Mouse (Mus musculus) kidney, embryonic 15.5 days (tissue): Measurements from ENCODE around the gene Zbp1. TPM values are rescaled to one million over a fixed set of nuclear protein-coding genes. Genes with fewer than 3 reads are reported as not detected.

ENCODE experiments used
- ATAC-seq: fragments of 200-750 bp; cut with Nextera tagmentation; replicated peaks from 2 replicates; pipeline ENCODE4 v1.8.0; 2017; ENCODE audit warnings: moderate TSS enrichment; ENCODE audit not compliant: low FRiP score
- H3K27ac ChIP-seq: fragments of 300-500 bp; sonication (generic); 2 replicates; pipeline ENCODE4 v1.5.1; 2015; ENCODE audit warnings: mild to moderate bottlenecking, inconsistent platforms
- H3K27me3 ChIP-seq: fragments of 300-500 bp; sonication (generic); 2 replicates; pipeline ENCODE4 v1.6.1; 2015; ENCODE audit warnings: inconsistent platforms
- H3K36me3 ChIP-seq: fragments of 300-500 bp; sonication (generic); 2 replicates; pipeline ENCODE4 v1.6.1; 2015; ENCODE audit warnings: inconsistent platforms
- H3K4me1 ChIP-seq: fragments of 300-500 bp; sonication (generic); 2 replicates; pipeline ENCODE4 v1.6.1; 2015; ENCODE audit warnings: inconsistent platforms
- H3K4me2 ChIP-seq: fragments of 300-500 bp; sonication (generic); 2 replicates; pipeline ENCODE4 v1.6.1; 2015; ENCODE audit warnings: moderate library complexity, mild to moderate bottlenecking, inconsistent platforms
- H3K4me3 ChIP-seq: fragments of 300-500 bp; sonication (generic); replicated peaks from 2 replicates; pipeline ENCODE4 v1.5.1; 2015; ENCODE audit warnings: mild to moderate bottlenecking, inconsistent platforms
- H3K9ac ChIP-seq: fragments of 300-500 bp; sonication (generic); 2 replicates; pipeline ENCODE4 v1.6.1; 2015; ENCODE audit warnings: mild to moderate bottlenecking, inconsistent platforms
- H3K9me3 ChIP-seq: fragments of 300-500 bp; sonication (generic); replicated peaks from 2 replicates; pipeline ENCODE4 v1.6.1; 2016; ENCODE audit warnings: inconsistent platforms
- WGBS: fragments of 180-500 bp; shearing (Covaris S2); methylation state at CpG from one replicate; pipeline ENCODE4 v1.1.7; 2015; ENCODE audit warnings: mixed read lengths; 5-methylcytosine and 5-hydroxymethylcytosine counted together
- polyA plus RNA-seq: library from polyadenylated mRNA; unstranded; fragments of >200 nt; fragmentation: Nextera tagmentation; extraction: Ambion mirVana; gene quantifications from 2 replicates; pipeline ENCODE4 v1.2.1, GENCODE M21; 2015

Gene Zbp1
- polyA plus RNA-seq, 1 experiment from 2014 or later, result 0.64 TPM

DNA sequence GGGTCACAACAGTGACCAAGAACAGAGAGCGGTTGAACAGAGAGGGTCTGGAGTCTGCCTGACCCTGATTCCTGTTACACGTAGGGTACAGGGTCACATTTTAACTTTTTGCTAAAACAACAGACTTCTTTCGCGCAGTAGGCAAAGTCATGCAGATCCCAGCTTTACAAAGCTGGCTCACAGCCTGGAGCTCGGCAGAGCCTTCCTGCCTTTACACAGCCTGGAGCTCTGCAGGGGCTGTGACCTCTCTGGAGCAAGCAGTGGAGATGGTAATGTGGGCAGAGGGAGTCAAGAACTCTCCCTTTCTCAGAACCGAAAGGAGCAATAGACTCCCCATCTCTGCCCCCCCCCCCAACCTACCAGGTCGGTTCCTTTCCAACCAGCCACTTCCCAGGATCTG is 6.1 kb upstream of the Zbp1 start:
- Histone ChIP-seq H3K27me3 (no peaks in the 10 kb centered on the region), H3K36me3 (peaks cover 25% of the 10 kb centered on the region), H3K4me2 (no peak overlapping the region), H3K4me3 (no peak overlapping the region), H3K9me3 (no peaks in the 10 kb centered on the region), H3K4me1 (peaks cover 20% of the 10 kb centered on the region), H3K27ac (no peak overlapping the region), H3K9ac (no peak overlapping the region)
- no peak for ATAC-seq
- 53% methylated on average over 7 of the region's 7 CpGs for WGBS

DNA sequence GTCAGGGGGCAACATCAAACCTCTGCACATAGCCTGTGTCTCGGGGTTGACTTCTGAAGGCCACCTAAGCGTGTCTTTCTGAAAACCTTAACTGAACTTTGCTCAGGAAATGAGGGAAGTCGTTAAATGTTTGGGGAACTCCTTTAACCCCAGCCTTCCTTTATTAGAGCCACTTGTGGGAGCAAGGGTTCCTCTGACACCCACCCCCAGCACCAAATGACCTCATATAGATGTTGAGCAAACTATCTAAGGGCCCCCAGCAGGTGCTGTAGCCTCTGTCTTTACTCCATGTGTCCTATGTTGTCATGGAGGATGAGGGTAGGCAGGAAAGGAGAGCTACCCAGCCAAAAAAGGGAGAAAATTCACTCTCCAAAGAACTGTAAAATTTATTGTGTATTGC is 5.4 kb upstream of the Zbp1 start:
- Histone ChIP-seq H3K27ac (no peak overlapping the region), H3K9me3 (no peaks in the 10 kb centered on the region), H3K4me2 (no peak overlapping the region), H3K36me3 (peaks cover 23% of the 10 kb centered on the region), H3K27me3 (no peaks in the 10 kb centered on the region), H3K4me1 (peaks cover 22% of the 10 kb centered on the region), H3K4me3 (no peak overlapping the region), H3K9ac (no peak overlapping the region)
- ATAC-seq, result no peak
- 37% methylated on average over 3 of the region's 3 CpGs for WGBS

DNA sequence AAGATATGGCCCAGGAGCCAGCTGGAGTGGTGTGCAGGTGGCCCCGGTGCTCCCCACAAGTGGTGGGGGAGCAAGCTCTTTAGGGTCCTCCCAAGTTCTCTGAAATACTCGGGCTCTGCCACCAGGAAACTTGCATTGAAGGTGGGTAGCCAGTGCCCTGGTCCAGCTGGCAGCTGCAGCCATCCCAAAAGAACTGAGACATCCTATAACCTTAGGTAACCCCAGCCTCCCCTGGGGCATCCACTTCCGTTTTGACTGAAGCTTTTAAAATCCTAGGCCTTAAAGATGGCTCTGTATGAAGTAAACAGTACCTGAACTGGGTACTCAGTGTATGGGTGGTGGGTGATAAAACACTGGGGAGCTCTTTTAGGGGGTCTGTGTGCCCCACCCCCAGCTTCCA is 4.8 kb upstream of the Zbp1 start:
- ATAC-seq, result no peak
- no peaks in the 10 kb centered on the region for H3K27me3 ChIP-seq
- WGBS, result 47% methylated on average over 3 of the region's 3 CpGs

DNA sequence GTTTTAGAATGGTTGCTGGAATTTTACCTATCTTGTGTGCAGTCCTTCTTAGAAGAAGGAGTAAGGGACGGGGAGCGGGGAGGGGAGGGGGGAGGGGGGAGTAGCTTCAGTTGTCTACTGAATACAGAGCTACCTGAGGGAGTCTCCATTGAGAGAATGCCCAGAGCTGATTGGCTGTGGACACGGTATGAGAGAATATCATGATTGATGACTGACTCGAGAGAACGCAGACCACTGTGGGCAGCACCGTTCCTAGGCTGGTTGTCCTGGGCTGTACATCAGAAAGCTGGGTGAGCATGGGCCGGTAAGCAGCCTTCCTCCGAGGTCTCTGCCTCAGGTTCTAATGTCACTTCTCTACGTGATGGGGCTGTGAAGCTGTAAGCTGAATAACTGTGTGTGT is 2.0 kb upstream of the Zbp1 start:
- ATAC-seq, result no peak
- Histone ChIP-seq H3K9ac (no peak overlapping the region), H3K9me3 (no peaks in the 10 kb centered on the region), H3K4me1 (peaks cover 24% of the 10 kb centered on the region), H3K27ac (no peak overlapping the region), H3K4me3 (no peak overlapping the region), H3K36me3 (no peaks in the 10 kb centered on the region), H3K4me2 (no peak overlapping the region), H3K27me3 (peaks cover 10% of the 10 kb centered on the region; the same call in 1 of the 2 replicates)
- WGBS, result 88% methylated on average over 9 of the region's 9 CpGs

More for the DNA sequence above, 4.8 kb upstream of the Zbp1 start:
- Histone ChIP-seq H3K9ac (no peak overlapping the region), H3K4me3 (no peak overlapping the region), H3K4me1 (peaks cover 24% of the 10 kb centered on the region), H3K4me2 (no peak overlapping the region), H3K27ac (no peak overlapping the region), H3K36me3 (peaks cover 17% of the 10 kb centered on the region), H3K9me3 (no peaks in the 10 kb centered on the region)

DNA sequence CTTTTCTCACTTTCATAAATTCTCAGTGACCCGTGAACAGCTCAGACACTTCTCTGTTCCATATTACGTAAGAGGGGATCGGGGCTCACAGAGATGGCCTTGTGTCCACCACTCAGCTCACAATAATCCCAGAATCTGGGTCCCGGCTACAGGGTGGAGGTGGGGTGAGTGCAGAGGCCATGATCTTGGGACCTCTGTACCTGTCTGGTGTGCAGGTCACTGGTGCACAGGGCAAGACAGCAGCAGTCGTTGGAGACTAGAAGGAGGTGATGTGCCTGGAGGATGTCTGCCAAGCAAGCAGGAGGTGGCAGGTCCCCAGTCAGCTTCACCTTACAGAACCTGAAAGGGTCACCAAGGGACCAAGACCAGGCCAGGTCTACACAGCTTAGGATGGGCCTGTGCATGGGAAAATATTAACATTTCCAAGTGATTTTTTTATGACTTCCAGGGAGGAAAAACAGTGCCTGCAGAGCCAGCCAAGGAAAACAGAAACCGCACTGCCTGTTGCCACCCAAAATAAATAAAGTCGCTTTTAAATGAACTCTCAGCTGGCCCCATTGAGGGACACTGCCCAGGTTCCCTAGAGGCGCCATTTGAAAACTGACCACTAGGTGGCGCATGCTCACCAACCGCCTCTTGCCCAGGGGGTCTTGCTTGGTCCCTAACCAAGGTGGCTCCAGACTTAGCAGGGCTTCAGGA is 682 bp upstream of the Zbp1 start:
- Histone ChIP-seq H3K27ac (no peak overlapping the region), H3K9ac (no peak overlapping the region), H3K4me3 (no peak overlapping the region), H3K9me3 (no peaks in the 10 kb centered on the region), H3K4me2 (no peak overlapping the region), H3K36me3 (no peaks in the 10 kb centered on the region), H3K27me3 (peaks cover 10% of the 10 kb centered on the region; the same call in 1 of the 2 replicates), H3K4me1 (peaks cover 17% of the 10 kb centered on the region)
- peak; percentile 75 for ATAC-seq
- 36% methylated on average over 10 of the region's 10 CpGs for WGBS

DNA sequence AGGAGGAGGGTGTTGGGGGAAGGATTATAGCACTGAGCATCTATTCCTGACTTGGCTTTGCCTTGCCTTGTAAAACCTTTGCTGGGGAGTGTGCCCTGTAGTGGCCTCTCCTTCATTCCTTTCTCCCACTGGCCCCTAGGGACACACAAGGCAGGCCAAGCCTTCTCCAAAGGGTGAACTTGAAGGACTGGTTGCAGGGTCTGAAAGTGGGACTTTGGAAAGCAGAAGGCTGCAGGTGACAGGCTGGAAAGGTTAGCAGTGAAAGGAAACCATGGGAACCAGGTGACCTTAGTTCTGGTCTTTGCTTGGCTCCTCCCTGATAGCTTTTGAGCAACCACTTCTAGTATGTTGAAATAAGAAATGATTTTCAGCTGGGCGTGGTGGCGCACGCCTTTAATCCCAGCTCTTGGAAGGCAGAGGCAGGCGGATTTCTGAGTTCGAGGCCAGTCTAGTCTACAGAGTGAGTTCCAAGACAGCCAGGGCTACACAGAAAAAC is 912 bp downstream of the Zbp1 start:
- peaks cover 10% of the 10 kb centered on the region; the same call in 1 of the 2 replicates for H3K27me3 ChIP-seq
- ATAC-seq, result no peak

DNA sequence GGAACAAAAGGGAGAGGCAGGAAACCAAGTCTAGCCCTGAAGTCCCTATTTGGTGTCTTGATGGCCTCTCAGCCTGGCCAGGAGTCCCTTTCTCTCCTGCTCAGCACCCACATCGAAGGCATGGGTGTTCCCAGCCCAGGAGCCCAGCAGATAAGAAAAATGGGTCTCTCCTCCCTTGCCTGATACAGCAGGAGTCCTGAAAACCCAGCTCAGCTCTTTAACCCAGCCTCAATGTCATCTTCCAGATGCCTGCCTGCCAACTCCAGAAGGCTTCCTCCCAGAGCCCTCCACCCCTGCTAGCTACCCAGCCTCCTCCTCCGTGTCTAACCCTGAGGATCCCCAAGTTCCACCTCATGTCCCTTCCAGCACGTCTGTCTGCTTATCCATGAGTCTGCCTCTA is 1.5 kb downstream of the Zbp1 start:
- WGBS, result 80% methylated on average over 3 of the region's 3 CpGs
- H3K9ac ChIP-seq, result no peak overlapping the region
- ATAC-seq, result no peak

More for the DNA sequence above, 912 bp downstream of the Zbp1 start:
- Histone ChIP-seq H3K4me2 (no peak overlapping the region), H3K36me3 (no peaks in the 10 kb centered on the region), H3K9ac (no peak overlapping the region), H3K9me3 (no peaks in the 10 kb centered on the region), H3K4me3 (no peak overlapping the region), H3K27ac (no peak overlapping the region), H3K4me1 (peaks cover 8% of the 10 kb centered on the region; the same call in 1 of the 2 replicates)
- 94% methylated on average over 5 of the region's 5 CpGs for WGBS

DNA sequence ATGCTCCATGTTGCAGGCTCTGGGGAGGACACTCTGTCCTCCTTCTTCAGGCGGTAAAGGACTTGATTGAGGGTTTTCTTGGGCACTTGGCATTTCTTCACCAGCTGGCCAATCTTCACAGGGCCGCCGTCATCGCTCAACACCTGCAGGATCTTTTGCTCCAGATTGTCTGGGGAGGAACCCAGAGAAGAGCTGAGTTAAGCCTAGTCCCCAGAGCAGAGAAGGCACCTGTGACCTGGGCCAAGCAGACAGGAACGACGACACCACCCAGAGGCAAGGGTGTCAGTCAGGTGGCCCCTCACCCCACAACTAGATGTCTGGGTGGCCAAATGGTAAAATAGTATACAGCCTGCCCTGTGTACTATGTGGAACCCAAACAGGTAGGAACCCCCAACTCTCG is 1.9 kb downstream of the Zbp1 start:
- H3K27ac ChIP-seq, result no peak overlapping the region
- no peak overlapping the region for H3K9ac ChIP-seq
- WGBS, result 89% methylated on average over 7 of the region's 7 CpGs
- no peaks in the 10 kb centered on the region for H3K36me3 ChIP-seq
- no peak overlapping the region for H3K4me3 ChIP-seq
- no peak overlapping the region for H3K4me2 ChIP-seq
- ATAC-seq, result no peak
- peaks cover 13% of the 10 kb centered on the region; the same call in 1 of the 2 replicates for H3K27me3 ChIP-seq
- H3K9me3 ChIP-seq, result no peaks in the 10 kb centered on the region
- peaks cover 8% of the 10 kb centered on the region; the same call in 1 of the 2 replicates for H3K4me1 ChIP-seq

More for the DNA sequence above, 1.5 kb downstream of the Zbp1 start:
- no peak overlapping the region for H3K4me2 ChIP-seq
- H3K9me3 ChIP-seq, result no peaks in the 10 kb centered on the region
- H3K27ac ChIP-seq, result no peak overlapping the region
- H3K36me3 ChIP-seq, result no peaks in the 10 kb centered on the region
- peaks cover 12% of the 10 kb centered on the region; the same call in 1 of the 2 replicates for H3K27me3 ChIP-seq
- H3K4me3 ChIP-seq, result no peak overlapping the region
- H3K4me1 ChIP-seq, result peaks cover 8% of the 10 kb centered on the region; the same call in 1 of the 2 replicates

DNA sequence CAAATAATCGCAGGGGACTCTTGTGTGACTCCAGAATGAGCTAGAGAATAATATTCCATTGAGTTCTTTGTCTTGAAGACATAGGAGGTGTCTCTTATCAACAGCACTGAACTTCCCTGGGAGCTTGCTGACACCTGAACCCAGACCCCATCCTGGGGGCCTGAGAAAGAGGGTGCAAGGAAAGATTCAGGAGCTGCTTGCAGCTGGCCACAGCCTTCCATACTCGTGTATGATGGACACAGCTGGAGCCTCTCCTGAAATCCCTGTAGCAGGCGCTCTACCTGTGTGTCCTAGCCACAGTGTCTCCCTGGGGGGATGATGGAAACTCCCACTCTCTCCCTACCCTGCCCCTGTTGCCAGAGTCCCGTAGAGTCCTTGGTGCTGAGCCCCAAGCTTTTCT is 6.5 kb downstream of the Zbp1 start:
- Histone ChIP-seq H3K4me3 (no peak overlapping the region), H3K4me2 (no peak overlapping the region), H3K36me3 (no peaks in the 10 kb centered on the region), H3K4me1 (no peaks in the 10 kb centered on the region), H3K9me3 (no peaks in the 10 kb centered on the region), H3K27ac (no peak overlapping the region), H3K9ac (no peak overlapping the region), H3K27me3 (peaks cover 9% of the 10 kb centered on the region; the same call in 1 of the 2 replicates)
- no peak for ATAC-seq
- 76% methylated on average over 4 of the region's 4 CpGs for WGBS

DNA sequence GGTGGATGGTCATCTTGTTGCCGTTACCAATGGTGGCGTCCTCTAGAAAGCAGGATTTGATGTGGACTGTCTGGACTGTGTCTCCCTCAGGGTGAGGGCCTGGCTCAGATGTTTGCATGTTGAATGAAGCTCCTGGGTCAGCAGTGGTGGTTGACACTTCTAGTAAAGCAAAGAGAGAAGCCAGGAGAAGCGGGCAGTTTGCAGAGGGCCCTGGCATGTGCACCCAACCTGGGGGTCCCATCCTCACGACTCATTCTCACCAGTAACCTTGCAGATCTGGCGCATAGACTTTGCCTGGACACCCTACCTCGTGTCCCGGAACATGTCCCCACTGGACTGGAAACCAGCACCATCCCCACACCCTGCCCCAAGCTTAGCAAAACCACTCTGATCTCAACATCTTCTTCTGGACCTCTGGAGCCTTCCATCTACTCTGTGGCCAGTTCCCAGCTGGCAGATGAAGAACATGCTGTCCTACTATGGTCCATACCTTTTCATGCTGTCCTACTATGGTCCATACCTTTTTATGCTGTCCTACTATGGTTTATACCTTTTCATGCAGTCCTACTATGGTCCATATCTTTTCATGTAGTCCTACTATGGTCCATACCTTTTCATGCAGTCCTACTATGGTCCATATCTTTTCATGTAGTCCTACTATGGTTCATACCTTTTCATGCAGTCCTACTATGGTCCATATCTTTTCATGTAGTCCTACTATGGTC is 9.5 kb downstream of the Zbp1 start:
- no peaks in the 10 kb centered on the region for H3K36me3 ChIP-seq
- H3K4me2 ChIP-seq, result no peak overlapping the region
- 0 out of 2 replicates have a peak, but pooled peaks cover 3% of the 10 kb centered on the region for H3K27me3 ChIP-seq
- no peak for ATAC-seq
- H3K4me1 ChIP-seq, result no peaks in the 10 kb centered on the region
- no peak overlapping the region for H3K9ac ChIP-seq
- no peak overlapping the region for H3K27ac ChIP-seq
- no peak overlapping the region for H3K4me3 ChIP-seq
- 97% methylated on average over 7 of the region's 7 CpGs for WGBS
- no peaks in the 10 kb centered on the region for H3K9me3 ChIP-seq

DNA sequence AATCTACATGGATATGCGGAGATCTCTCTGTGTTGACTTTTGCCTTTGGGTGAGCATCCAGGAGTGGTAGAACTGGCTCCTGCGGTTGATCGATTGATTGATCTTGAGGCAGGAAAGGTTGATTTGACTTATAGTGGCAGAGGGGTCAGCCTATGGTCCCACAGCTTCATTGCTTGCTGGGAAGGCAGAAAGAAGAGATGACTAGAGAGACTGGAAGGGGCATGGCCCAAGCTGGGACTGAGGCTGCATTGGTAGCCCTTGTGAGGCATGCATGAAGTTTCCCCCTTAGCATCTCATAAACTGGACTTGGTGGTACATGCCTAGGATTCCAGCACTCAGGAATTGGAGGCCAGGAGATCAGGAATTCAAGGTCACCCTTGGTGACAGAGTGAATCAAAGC is 11.7 kb downstream of the Zbp1 start:
- no peak overlapping the region for H3K4me2 ChIP-seq
- no peaks in the 10 kb centered on the region for H3K27me3 ChIP-seq
- no peaks in the 10 kb centered on the region for H3K9me3 ChIP-seq
- H3K4me3 ChIP-seq, result no peak overlapping the region
- no peaks in the 10 kb centered on the region for H3K4me1 ChIP-seq
- H3K36me3 ChIP-seq, result no peaks in the 10 kb centered on the region
- no peak overlapping the region for H3K27ac ChIP-seq
- 95% methylated on average over 3 of the region's 3 CpGs for WGBS
- H3K9ac ChIP-seq, result no peak overlapping the region
- no peak for ATAC-seq

DNA sequence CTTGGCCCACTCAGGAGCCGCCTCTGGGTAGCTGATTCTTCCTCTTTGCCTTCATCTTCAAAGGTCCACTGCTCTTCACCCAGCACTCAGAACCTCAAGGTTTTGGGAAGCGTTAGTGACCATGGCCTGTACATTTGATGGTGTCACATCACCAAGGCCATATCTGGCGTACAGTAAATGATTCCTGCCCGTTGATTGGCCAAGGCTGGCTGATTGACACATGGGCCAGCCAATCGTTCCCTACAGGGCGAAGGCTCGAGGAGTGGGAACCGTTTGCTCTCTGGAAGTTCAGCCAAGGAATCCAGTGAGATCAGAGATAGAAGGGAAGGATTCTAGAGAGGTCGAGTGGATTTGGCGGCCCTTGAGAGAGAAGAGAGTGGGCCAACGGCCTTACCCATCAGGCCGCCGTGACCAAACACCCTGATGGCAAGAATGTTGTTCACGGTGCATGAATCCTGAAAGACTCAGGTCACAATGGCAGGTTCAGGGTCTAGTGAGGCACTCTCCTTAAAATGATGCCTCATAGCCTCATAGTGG is 13.1 kb downstream of the Zbp1 start:
- 94% methylated on average over 14 of the region's 14 CpGs for WGBS
- H3K27me3 ChIP-seq, result no peaks in the 10 kb centered on the region

More for the DNA sequence above, 13.1 kb downstream of the Zbp1 start:
- no peak for ATAC-seq
- Histone ChIP-seq H3K4me1 (no peaks in the 10 kb centered on the region), H3K4me2 (no peak overlapping the region), H3K36me3 (no peaks in the 10 kb centered on the region), H3K4me3 (no peak overlapping the region), H3K27ac (no peak overlapping the region), H3K9me3 (no peaks in the 10 kb centered on the region), H3K9ac (no peak overlapping the region)
